Mouse (Mus musculus) ES-Bruce4 (cell line): ENCODE measurements at regions not wholly inside any gene's neighbourhood (a gene's known extent, or its start where the extent isn't known, plus 50 kb on each side); places are given as distances from the start of the nearest gene placed in this dataset.

Experiments
- H3K27ac ChIP-seq: 2 replicates; pipeline ENCODE4 v1.5.1; 2012; ENCODE audit warnings: low read length, inconsistent platforms; ENCODE audit not compliant: insufficient read depth
- H3K27me3 ChIP-seq: 2 replicates; pipeline ENCODE4 v1.6.1; 2012; ENCODE audit warnings: mild to moderate bottlenecking, low read length, inconsistent platforms; ENCODE audit not compliant: control insufficient read depth, poor library complexity, insufficient read depth, severe bottlenecking
- H3K36me3 ChIP-seq: 2 replicates; pipeline ENCODE4 v1.6.1; 2012; ENCODE audit warnings: inconsistent platforms, mild to moderate bottlenecking, low read length, moderate library complexity; ENCODE audit not compliant: control insufficient read depth, poor library complexity, insufficient read depth, severe bottlenecking
- H3K4me1 ChIP-seq: one replicate; pipeline ENCODE4 v1.8.1; 2011; ENCODE audit warnings: low read length; ENCODE audit not compliant: control insufficient read depth, insufficient read depth
- H3K4me3 ChIP-seq: 2 replicates; pipeline ENCODE4 v1.5.1; 2011; ENCODE audit warnings: low read depth, mild to moderate bottlenecking, low read length
- H3K9ac ChIP-seq: 2 replicates; pipeline ENCODE4 v1.6.1; 2012; ENCODE audit warnings: low read depth, mild to moderate bottlenecking, inconsistent platforms; ENCODE audit not compliant: poor library complexity, severe bottlenecking
- H3K9me3 ChIP-seq: replicated peaks from 2 replicates; pipeline ENCODE4 v1.6.1; 2012; ENCODE audit warnings: mild to moderate bottlenecking, low read length, inconsistent platforms; ENCODE audit not compliant: control insufficient read depth, poor library complexity, insufficient read depth, severe bottlenecking
- CTCF ChIP-seq: IDR thresholded peaks from one replicate; pipeline ENCODE4 v1.8.1; 2011; ENCODE audit warnings: low read depth, low read length
- EP300 ChIP-seq: IDR thresholded peaks from 2 replicates; pipeline ENCODE4 v1.6.1; 2011; ENCODE audit warnings: low read depth, low read length; ENCODE audit not compliant: insufficient read depth
- POLR2A ChIP-seq: IDR thresholded peaks from one replicate; pipeline ENCODE4 v1.8.1; 2011; ENCODE audit warnings: low read length; ENCODE audit not compliant: insufficient read depth

DNA sequence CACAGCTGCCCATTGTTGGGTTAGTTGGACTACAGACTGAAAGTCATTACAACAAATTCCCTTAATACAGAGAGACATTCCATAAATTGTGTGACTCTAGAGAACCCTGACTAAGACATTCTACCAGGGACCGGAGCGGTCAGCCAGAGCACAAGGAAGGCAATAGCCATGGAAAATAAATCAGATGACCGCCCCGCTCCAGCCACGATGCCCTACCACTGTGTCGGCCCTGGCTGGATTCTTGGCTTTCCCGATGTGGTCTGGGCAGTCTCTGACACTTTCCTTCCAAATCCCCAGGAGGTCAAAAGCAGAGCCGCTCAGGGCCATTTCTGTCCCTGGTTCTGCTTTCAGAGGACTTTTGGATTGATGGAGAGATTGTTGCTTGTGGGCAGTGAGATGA is 57.8 kb downstream of the Lsm3 start:
- TF ChIP-seq POLR2A (no peak), CTCF (no peak), EP300 (no peak)

DNA sequence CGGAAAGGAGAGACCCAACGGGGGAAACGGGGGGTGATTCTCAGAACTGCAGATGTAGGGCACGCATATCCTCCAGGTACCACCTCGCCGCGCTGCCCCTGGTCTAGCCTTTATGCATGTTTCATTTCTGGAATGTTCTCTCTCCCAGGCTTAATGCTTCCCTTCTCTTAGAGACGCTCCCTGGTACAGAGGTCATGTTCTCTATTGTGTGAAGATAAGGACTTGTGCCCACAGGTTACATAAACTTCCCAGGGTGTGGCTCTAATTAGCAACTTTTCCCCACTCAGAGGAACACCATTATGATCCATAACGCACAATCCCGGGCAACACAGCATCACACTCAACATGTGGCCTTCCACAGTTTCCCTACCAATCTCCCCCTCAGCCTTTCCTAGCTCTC is 58.7 kb downstream of the Lsm3 start:
- Histone ChIP-seq H3K27ac (no peak overlapping the region), H3K9ac (no peak overlapping the region), H3K36me3 (no peaks in the 10 kb centered on the region), H3K4me3 (no peak overlapping the region), H3K27me3 (no peaks in the 10 kb centered on the region), H3K4me1 (peaks cover 1% of the 10 kb centered on the region), H3K9me3 (no peaks in the 10 kb centered on the region)
- TF ChIP-seq CTCF (no peak), EP300 (no peak)

More for the DNA sequence above, 57.8 kb downstream of the Lsm3 start:
- peaks cover 1% of the 10 kb centered on the region for H3K4me1 ChIP-seq
- H3K27ac ChIP-seq = no peak overlapping the region
- no peak overlapping the region for H3K4me3 ChIP-seq
- H3K27me3 ChIP-seq = no peaks in the 10 kb centered on the region
- H3K9ac ChIP-seq = no peak overlapping the region
- no peaks in the 10 kb centered on the region for H3K36me3 ChIP-seq
- H3K9me3 ChIP-seq = no peaks in the 10 kb centered on the region

DNA sequence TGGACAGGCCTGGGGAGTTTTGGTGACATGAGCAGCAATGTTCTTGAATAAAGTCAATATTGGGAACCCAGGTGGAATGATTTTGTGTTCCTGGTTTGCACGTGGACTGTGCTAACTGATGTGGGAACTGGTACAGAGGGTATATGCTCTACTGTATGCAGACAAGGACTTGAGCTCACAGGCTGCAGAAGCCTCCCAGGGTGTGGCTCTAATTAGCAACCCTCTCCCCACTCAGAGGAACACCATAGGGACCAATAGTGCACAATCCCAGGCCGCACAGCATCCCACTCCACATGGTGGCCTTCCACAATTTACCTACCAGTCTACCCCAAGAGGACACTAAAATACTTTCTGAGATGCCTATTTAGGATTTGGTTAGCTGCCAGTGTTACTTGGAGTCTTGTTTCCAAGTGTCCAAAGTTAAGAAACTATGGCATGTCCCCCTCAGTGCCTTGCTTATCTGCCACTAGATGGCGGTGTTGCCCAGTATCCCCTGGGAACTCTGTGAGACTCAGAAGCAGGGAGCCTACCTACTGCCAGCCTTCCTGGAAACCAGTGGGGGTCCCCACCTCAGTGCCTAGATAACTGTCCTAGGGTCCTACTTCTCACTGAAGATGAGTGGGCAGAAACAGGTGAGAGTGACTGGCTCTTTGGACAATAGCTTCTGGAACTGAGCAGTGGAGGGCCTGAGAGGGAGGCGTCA is 60.1 kb downstream of the Lsm3 start:
- Histone ChIP-seq H3K36me3 (no peaks in the 10 kb centered on the region), H3K9ac (no peak overlapping the region), H3K27me3 (no peaks in the 10 kb centered on the region)

DNA sequence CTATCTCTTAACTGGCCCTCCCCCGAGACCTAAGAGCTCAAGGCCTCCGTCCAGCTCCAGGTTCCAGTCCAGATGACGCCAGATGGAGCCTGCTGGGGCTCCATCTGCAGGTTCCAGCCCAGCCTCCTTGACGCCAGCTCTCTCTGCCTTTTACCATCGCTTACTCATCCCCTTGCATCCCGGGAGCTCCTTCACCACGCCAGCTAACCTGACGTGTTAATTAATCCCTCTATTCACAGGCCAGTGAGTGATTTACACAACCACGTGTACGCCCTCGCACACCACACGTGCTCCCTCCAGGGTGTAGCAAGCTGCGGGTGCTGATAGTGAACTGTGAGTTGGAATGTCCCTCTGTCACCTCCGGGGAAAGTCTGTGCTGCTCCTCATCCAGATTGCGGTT is 61.2 kb downstream of the Lsm3 start:
- TF ChIP-seq CTCF (no peak), EP300 (no peak), POLR2A (no peak)
- Histone ChIP-seq H3K4me3 (no peak overlapping the region), H3K9ac (no peak overlapping the region), H3K4me1 (peaks cover 1% of the 10 kb centered on the region), H3K36me3 (no peaks in the 10 kb centered on the region), H3K27ac (no peak overlapping the region), H3K27me3 (no peaks in the 10 kb centered on the region), H3K9me3 (no peaks in the 10 kb centered on the region)

More for the DNA sequence above, 60.1 kb downstream of the Lsm3 start:
- no peaks in the 10 kb centered on the region for H3K9me3 ChIP-seq
- 0 out of 2 replicates have a peak, but pooled peaks have one; percentile 20 for TF ChIP-seq EP300
- peak; percentile 93 for TF ChIP-seq CTCF
- TF ChIP-seq POLR2A = no peak
- H3K4me3 ChIP-seq = no peak overlapping the region
- H3K27ac ChIP-seq = no peak overlapping the region
- peaks cover 1% of the 10 kb centered on the region for H3K4me1 ChIP-seq

DNA sequence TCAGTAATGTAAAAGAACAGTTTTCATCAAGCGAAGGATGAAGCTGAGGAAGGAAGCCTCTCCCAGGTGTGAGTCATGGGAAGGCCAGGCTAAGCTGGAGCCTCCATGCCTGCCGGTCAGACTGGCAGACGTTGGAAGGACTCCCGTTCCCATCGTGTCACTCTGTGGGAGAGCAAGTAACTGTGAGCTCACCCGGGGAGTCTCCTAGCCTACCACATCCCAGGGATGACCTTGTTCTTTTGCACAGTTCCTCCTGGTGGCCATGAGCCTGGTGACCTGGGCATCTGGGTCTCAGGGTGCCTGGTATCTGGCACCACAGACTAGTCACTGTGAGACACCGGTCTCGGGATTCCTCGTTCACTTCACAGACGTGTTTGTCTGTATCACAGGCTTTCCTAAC is 63.9 kb downstream of the Lsm3 start:
- TF ChIP-seq EP300 = no peak
- TF ChIP-seq CTCF = no peak
- TF ChIP-seq POLR2A = no peak
- Histone ChIP-seq H3K36me3 (no peaks in the 10 kb centered on the region), H3K9ac (no peak overlapping the region), H3K4me1 (peaks cover 1% of the 10 kb centered on the region), H3K27me3 (no peaks in the 10 kb centered on the region), H3K9me3 (no peaks in the 10 kb centered on the region), H3K27ac (no peak overlapping the region), H3K4me3 (no peak overlapping the region)

DNA sequence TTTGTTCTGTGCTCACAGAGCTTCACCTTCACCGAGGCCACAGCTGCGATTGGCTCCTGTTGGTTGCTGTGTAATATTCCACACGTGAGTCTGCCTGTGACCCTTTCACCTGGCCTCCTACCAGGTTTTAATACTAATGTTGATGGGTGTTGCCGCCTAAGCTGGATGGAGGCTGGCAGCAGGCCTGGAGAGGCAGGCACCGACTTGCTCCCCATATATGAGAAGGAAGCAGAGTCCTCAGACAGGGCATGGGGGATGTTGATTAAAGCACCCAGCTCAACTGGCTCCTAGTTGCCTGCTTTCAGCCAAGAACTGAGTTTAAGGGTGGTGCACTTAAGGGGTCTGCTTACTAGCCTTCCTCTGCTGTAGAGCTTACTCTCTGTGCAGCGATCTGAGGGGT is 64.9 kb downstream of the Lsm3 start:
- no peak overlapping the region for H3K27ac ChIP-seq
- no peak for TF ChIP-seq EP300
- TF ChIP-seq CTCF = no peak
- no peak for TF ChIP-seq POLR2A
- no peaks in the 10 kb centered on the region for H3K27me3 ChIP-seq
- H3K4me3 ChIP-seq = no peak overlapping the region
- no peaks in the 10 kb centered on the region for H3K9me3 ChIP-seq
- H3K4me1 ChIP-seq = peaks cover 1% of the 10 kb centered on the region
- H3K36me3 ChIP-seq = no peaks in the 10 kb centered on the region
- H3K9ac ChIP-seq = no peak overlapping the region
